Mouse (Mus musculus): ENCODE results near the gene Rab42. TPM values are rescaled to one million over a fixed set of nuclear protein-coding genes. Genes with fewer than 3 reads are reported as not detected.
A peak's percentile ranks its signal among the peaks of the same experiment; 100 is the strongest.

The Rab42 gene
- total RNA-seq (2021): 1 to 10 TPM; 1.2 to 1.5 TPM

DNA sequence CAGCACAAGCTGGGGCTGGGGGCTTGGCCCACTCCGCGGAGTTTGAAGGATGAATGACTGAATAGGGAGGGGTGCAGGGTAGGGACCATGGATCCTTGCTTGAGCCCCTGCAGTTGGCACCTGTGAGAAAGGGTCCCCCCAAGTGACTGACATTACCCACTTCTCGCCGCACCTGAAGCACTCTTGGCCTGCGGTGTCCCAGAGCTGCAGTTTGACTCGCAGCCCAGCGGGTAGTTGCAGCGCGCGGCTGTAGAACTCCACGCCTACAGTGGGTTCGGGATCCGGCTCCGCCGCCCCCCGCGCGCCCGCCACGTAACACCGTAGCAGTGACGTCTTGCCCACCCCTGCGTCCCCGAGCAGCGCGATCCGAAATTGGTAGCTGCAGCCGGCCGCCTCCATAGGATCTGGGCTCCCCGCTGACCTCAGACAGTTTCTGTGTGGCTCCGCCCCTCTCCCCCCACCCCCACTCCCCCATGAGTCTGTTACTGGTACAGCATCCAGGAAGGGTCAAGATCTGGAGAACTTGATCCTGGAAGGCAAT, at the start of gene Rab42:
Rab42 (minus strand) TSS at position 447 of the 541 bp plus-strand sequence.
- DNase-seq: peak; percentile 70

DNA sequence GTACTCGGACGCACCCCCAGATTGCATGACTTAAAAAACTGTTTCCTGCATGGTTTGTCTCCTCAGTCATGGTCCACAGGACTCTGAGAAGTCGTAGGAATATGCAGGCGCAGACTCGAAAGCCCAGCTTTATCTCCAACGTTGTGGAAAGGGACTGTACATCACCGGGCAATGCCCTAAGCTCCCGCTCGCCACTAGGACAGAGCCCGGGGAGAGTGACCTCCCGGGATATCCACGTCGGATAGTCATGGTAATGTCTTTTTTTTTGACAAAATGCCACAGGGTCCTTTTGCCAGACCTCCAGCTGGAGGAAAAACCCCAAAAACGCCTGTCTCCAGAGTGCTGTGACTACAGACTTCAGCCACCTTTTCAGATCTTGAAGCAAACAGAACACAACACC, 49.6 kb upstream of the Rab42 start:
- peak; percentile 46 for DNase-seq

GRCm38 (mm10) chr4:132351401-132351800, 48.2 kb upstream of the Rab42 start:
- no peak for DNase-seq

GRCm38 (mm10) chr4:132350854-132351253, 47.7 kb upstream of the Rab42 start:
- no peak for DNase-seq

DNA sequence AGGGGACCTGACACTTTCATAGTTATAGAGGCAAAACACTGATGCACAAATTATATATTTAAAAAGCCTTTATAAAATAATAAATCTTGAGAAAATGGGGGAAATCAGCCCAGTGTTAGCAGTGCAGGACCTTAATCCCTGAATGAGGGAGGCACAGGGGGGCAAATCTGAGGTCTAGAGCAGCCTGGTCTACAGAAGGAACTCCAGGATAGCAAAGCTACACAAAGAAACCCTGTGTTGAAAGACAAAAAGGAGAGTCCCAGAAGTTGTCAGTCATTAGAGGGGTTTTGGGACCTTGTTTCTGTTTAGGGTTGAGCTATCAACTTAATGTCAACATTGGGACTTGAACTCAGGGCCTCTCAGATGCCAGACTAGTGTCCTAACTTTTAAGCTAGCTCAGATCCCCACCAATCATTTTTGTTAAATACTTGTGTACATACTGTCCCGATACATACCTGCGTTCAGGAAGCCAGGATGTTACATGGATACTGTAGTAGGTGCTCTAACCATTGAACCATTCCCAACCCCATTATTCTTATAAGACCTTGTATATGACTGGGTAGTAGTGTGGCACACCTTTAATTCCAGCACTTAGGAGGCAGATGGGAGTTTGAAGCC, 47.0 kb upstream of the Rab42 start:
- no peak for DNase-seq

GRCm38 (mm10) chr4:132349495-132350122, 46.4 kb upstream of the Rab42 start:
- DNase-seq: no peak

DNA sequence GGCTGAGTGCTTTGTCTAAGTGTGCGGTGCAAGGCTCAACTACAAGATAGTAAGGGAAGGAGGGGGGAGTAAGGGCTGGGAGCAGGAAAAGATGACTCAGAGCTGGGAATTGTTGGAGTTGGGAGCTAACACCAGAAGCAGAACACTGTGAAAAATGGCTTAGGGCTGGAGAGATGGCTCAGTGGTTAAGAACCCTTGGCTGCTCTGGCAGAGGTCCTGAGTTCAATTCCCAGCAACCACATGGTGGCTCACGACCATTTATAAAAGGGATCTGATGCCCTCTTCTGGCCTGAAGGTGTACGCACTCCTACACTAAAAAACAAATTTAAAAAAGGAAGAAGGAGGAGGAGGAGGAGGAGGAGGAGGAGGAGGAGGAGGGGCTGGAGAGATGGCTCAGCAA, 43.5 kb upstream of the Rab42 start:
- DNase-seq: no peak

GRCm38 (mm10) chr4:132346261-132346660, 43.1 kb upstream of the Rab42 start:
- no peak for DNase-seq

DNA sequence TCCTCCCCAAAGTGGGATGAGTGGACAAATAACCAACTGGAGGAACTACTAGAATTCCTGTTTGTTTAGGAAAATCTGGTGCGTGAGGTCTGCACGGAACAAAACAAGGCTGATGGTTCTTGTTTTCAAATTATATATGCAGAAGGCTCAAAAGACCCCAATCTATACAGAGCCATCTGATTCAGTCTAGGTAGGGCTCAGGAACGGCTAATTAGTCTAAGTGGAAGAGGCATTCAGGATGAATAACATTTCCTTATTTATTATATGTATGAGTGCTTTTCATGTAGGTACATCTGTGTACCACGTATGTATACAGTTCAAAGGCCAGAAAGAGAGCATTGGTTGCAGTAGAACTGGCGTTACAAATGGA, 42.6 kb upstream of the Rab42 start:
- DNase-seq: no peak

GRCm38 (mm10) chr4:132345135-132345842, 42.1 kb upstream of the Rab42 start:
- peak; percentile 98 for DNase-seq

- DNase-seq: no peak
Observed at GRCm38 (mm10) chr4:132344403-132345134, 41.4 kb upstream of the Rab42 start.

- no peak for DNase-seq
Observed at GRCm38 (mm10) chr4:132341451-132341850, 38.3 kb upstream of the Rab42 start.

- DNase-seq: peak; percentile 82
Observed at GRCm38 (mm10) chr4:132338943-132339342, 35.8 kb upstream of the Rab42 start.

DNA sequence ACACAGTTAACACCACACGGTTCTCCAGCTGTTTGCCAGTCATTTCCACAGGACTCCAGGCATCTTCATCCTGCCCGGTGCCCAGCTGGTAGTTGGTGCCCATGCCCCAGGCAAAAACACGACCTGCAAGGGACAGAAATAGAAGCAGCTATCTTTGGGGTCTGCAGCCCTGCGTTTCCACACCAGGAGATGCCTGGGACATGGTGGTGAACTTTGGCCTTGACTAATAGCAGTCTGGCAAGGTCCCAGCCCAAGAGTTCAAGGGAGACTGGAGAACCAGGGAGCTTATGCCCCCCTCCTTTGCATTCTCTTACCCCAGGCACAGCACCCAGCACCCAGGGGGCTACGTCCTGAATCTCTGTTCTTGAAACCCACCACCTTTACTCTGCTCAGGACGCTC, 29.7 kb upstream of the Rab42 start:
- no peak for DNase-seq

- DNase-seq: no peak
Observed at GRCm38 (mm10) chr4:132331960-132332359, 28.8 kb upstream of the Rab42 start.

- DNase-seq: no peak
Observed at GRCm38 (mm10) chr4:132329835-132330354, 26.7 kb upstream of the Rab42 start.

GRCm38 (mm10) chr4:132329115-132329834, 26.1 kb upstream of the Rab42 start, which contains the start of gene Trnau1ap:
Trnau1ap (minus strand) TSS chr4:132329538.
- peak; percentile 92 for DNase-seq

GRCm38 (mm10) chr4:132328391-132328982, 25.3 kb upstream of the Rab42 start:
- no peak for DNase-seq

GRCm38 (mm10) chr4:132326481-132326880, 23.3 kb upstream of the Rab42 start:
- DNase-seq: no peak

DNA sequence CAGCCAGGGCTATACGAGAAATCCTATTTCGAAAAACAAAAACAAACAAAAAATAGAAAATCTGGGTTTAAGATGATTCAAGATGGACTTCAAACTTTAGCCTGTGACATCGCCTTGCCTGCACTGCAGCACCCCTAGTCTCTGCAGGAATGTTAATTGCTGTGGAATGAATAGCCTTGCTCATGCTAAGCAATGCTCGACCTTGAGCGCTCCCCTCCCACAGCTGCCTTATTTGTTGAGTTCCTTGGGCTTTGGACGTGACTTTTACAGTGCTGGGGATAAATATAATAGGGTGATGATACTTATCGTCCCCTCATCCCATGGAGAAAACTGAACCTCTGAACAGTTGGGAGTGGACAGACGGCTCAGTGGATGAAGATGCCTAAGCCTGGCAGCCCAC, 12.5 kb upstream of the Rab42 start:
- no peak for DNase-seq

GRCm38 (mm10) chr4:132312627-132313026, 9.4 kb upstream of the Rab42 start:
- DNase-seq: no peak
